Mouse (Mus musculus) CH12.LX (cell line): Measurements from ENCODE around the gene Rpl10a. TPM values are rescaled to one million over a fixed set of nuclear protein-coding genes. Genes with fewer than 3 reads are reported as not detected.

Experiments used
- DNase-seq: peaks from one replicate; pipeline ENCODE4 v3.0.0-alpha.2; 2013; ENCODE audit errors: extremely low read depth
- H3K27ac ChIP-seq: 2 replicates; pipeline ENCODE4 v1.5.1; 2012; ENCODE audit warnings: low read depth, mild to moderate bottlenecking, control low read depth, moderate library complexity; ENCODE audit not compliant: insufficient read depth
- H3K27me3 ChIP-seq: replicated peaks from 2 replicates; pipeline ENCODE3; 2012; ENCODE audit warnings: inconsistent platforms
- H3K36me3 ChIP-seq, 2 experiments: replicated peaks in 1 of 2; 2 replicates each; pipeline versions ENCODE3 to v1.6.1; 2012; ENCODE audit warnings: inconsistent platforms in 1 of 2, low read length in 1 of 2, mild to moderate bottlenecking in 1 of 2, mixed read lengths in 1 of 2, moderate library complexity in 1 of 2; ENCODE audit not compliant: control insufficient read depth in 1 of 2, insufficient read depth in 1 of 2
- H3K4me1 ChIP-seq, 2 experiments: 2 replicates each; pipeline ENCODE4 v1.6.1; 2012; ENCODE audit warnings: inconsistent platforms in 1 of 2, moderate library complexity in 1 of 2; ENCODE audit not compliant: insufficient read depth in 2 of 2, control insufficient read depth in 1 of 2
- H3K4me2 ChIP-seq: 2 replicates; pipeline ENCODE4 v1.6.1; 2012; ENCODE audit warnings: low read depth, mild to moderate bottlenecking, control low read depth; ENCODE audit not compliant: poor library complexity, insufficient read depth, severe bottlenecking
- H3K4me3 ChIP-seq, 3 experiments: fragments of 150-350 bp in 1 of 3; sonication (generic) in 1 of 3; replicated peaks in 1 of 3; 2 replicates each; pipeline versions ENCODE3 to v1.5.1; 2011 to 2012; ENCODE audit warnings: low read depth in 2 of 3, low read length in 2 of 3, mild to moderate bottlenecking in 2 of 3, moderate library complexity in 2 of 3, control low read depth in 1 of 3, improper control_type of control experiment in 1 of 3, inconsistent platforms in 1 of 3, mixed read lengths in 1 of 3; ENCODE audit not compliant: poor library complexity in 1 of 3
- H3K79me2 ChIP-seq: replicated peaks from 2 replicates; pipeline ENCODE4 v1.6.1; 2012; ENCODE audit warnings: mild to moderate bottlenecking, moderate library complexity; ENCODE audit not compliant: control insufficient read depth, poor library complexity, insufficient read depth, severe bottlenecking; ENCODE audit errors: extremely low read depth
- H3K9ac ChIP-seq: 2 replicates; pipeline ENCODE4 v1.6.1; 2012; ENCODE audit warnings: low read depth, mild to moderate bottlenecking, control low read depth, moderate library complexity; ENCODE audit not compliant: insufficient read depth
- H3K9me3 ChIP-seq: replicated peaks from 2 replicates; pipeline ENCODE3; 2012; ENCODE audit warnings: low read length, inconsistent platforms, mixed read lengths
- BHLHE40 ChIP-seq: IDR thresholded peaks from 2 replicates; pipeline ENCODE4 v1.6.1; 2011; ENCODE audit warnings: mild to moderate bottlenecking, low read depth, low read length, improper control_type of control experiment
- CHD1 ChIP-seq: IDR thresholded peaks from 2 replicates; pipeline ENCODE4 v1.6.1; 2012; ENCODE audit warnings: low read depth, low read length, improper control_type of control experiment, inconsistent platforms
- CHD2 ChIP-seq: IDR thresholded peaks from 2 replicates; pipeline ENCODE4 v1.6.1; 2011; ENCODE audit warnings: low read length, improper control_type of control experiment
- CTCF ChIP-seq, 2 experiments: IDR thresholded peaks in 1 of 2; conservative IDR thresholded peaks in 1 of 2; 2 replicates each; pipeline ENCODE4 v1.5.1; 2011 to 2012; ENCODE audit warnings: low read depth in 2 of 2, low read length in 2 of 2, improper control_type of control experiment in 1 of 2, inconsistent platforms in 1 of 2, mild to moderate bottlenecking in 1 of 2, moderate library complexity in 1 of 2
- ETS1 ChIP-seq: conservative IDR thresholded peaks from 2 replicates; pipeline ENCODE4 v1.6.1; 2012; ENCODE audit warnings: low read depth, mild to moderate bottlenecking, inconsistent platforms, low read length, improper control_type of control experiment, moderate library complexity
- GABPA ChIP-seq: IDR thresholded peaks from 2 replicates; pipeline ENCODE4 v1.6.1; 2012; ENCODE audit warnings: low read depth, low read length, improper control_type of control experiment, inconsistent platforms; ENCODE audit not compliant: insufficient replicate concordance
- JUN ChIP-seq: IDR thresholded peaks from 2 replicates; pipeline ENCODE4 v1.6.1; 2011; ENCODE audit warnings: low read depth, mild to moderate bottlenecking, low read length, improper control_type of control experiment, moderate library complexity; ENCODE audit not compliant: insufficient read depth
- JUND ChIP-seq: conservative IDR thresholded peaks from 2 replicates; pipeline ENCODE4 v1.6.1; 2011; ENCODE audit warnings: low read depth, low read length, improper control_type of control experiment
- KAT2A ChIP-seq: IDR thresholded peaks from 2 replicates; pipeline ENCODE4 v1.6.1; 2012; ENCODE audit warnings: low read length, improper control_type of control experiment, inconsistent platforms; ENCODE audit not compliant: insufficient replicate concordance
- MAFK ChIP-seq: IDR thresholded peaks from 2 replicates; pipeline ENCODE4 v1.6.1; 2011; ENCODE audit warnings: low read length, improper control_type of control experiment; ENCODE audit not compliant: insufficient replicate concordance
- MAX ChIP-seq: IDR thresholded peaks from 2 replicates; pipeline ENCODE4 v1.6.1; 2011; ENCODE audit warnings: low read length, improper control_type of control experiment
- MAZ ChIP-seq: IDR thresholded peaks from 2 replicates; pipeline ENCODE4 v1.6.1; 2012; ENCODE audit warnings: low read depth, mild to moderate bottlenecking, inconsistent platforms, low read length, improper control_type of control experiment, moderate library complexity
- MXI1 ChIP-seq: IDR thresholded peaks from 2 replicates; pipeline ENCODE4 v1.6.1; 2011; ENCODE audit warnings: mild to moderate bottlenecking, low read depth, low read length, improper control_type of control experiment
- MYC ChIP-seq: IDR thresholded peaks from 2 replicates; pipeline ENCODE4 v1.6.1; 2011; ENCODE audit warnings: low read depth, mild to moderate bottlenecking, improper control_type of control experiment, low read length
- NRF1 ChIP-seq: IDR thresholded peaks from 2 replicates; pipeline ENCODE4 v1.6.1; 2014; ENCODE audit warnings: low read depth, mild to moderate bottlenecking, inconsistent platforms, low read length, improper control_type of control experiment, moderate library complexity
- PAX5 ChIP-seq: IDR thresholded peaks from 2 replicates; pipeline ENCODE4 v1.6.1; 2012; ENCODE audit warnings: low read length, inconsistent platforms, mixed read lengths
- POLR2A ChIP-seq: IDR thresholded peaks from 2 replicates; pipeline ENCODE4 v1.6.1; 2011; ENCODE audit warnings: low read depth, mild to moderate bottlenecking, improper control_type of control experiment, low read length
- POLR2AphosphoS2 ChIP-seq: IDR thresholded peaks from 2 replicates; pipeline ENCODE4 v1.6.1; 2011; ENCODE audit warnings: low read depth, low read length, improper control_type of control experiment
- RCOR1 ChIP-seq: conservative IDR thresholded peaks from 2 replicates; pipeline ENCODE4 v1.6.1; 2012; ENCODE audit warnings: low read depth, mild to moderate bottlenecking, inconsistent platforms, low read length, improper control_type of control experiment
- SMC3 ChIP-seq: IDR thresholded peaks from 2 replicates; pipeline ENCODE4 v1.6.1; 2011; ENCODE audit warnings: low read depth, low read length, improper control_type of control experiment
- TBP ChIP-seq: conservative IDR thresholded peaks from 2 replicates; pipeline ENCODE4 v1.6.1; 2011; ENCODE audit warnings: low read depth, low read length, improper control_type of control experiment
- UBTF ChIP-seq: IDR thresholded peaks from 2 replicates; pipeline ENCODE4 v1.6.1; 2012; ENCODE audit warnings: low read depth, mild to moderate bottlenecking, inconsistent platforms, low read length, improper control_type of control experiment, moderate library complexity
- USF1 ChIP-seq: IDR thresholded peaks from 2 replicates; pipeline ENCODE4 v1.6.1; 2014; ENCODE audit warnings: low read depth, mild to moderate bottlenecking, inconsistent platforms, low read length, improper control_type of control experiment
- ZC3H11A ChIP-seq: IDR thresholded peaks from 2 replicates; pipeline ENCODE4 v1.6.1; 2012; ENCODE audit warnings: low read depth, mild to moderate bottlenecking, inconsistent platforms, low read length, improper control_type of control experiment
- ZKSCAN1 ChIP-seq: IDR thresholded peaks from 2 replicates; pipeline ENCODE4 v1.6.1; 2012; ENCODE audit warnings: low read depth, inconsistent platforms, low read length, improper control_type of control experiment, borderline replicate concordance
- ZMIZ1 ChIP-seq: IDR thresholded peaks from 2 replicates; pipeline ENCODE4 v1.6.1; 2012; ENCODE audit warnings: low read depth, mild to moderate bottlenecking, inconsistent platforms, low read length, improper control_type of control experiment
- dilution Hi-C: fragments of 300-500 bp; cut with MboI; formaldehyde crosslinking; loops from 2 replicates; pipeline ENCODE4 v1.14.3; 2020; ENCODE audit warnings: low sequenced_read_pairs; ENCODE audit not compliant: extremely low pct_unique_long_range_greater_than_20kb, extremely low pct_ligation_motif_present
- in situ Hi-C: fragments of 300-500 bp; cut with MboI; formaldehyde crosslinking; loops from 3 replicates; pipeline ENCODE4 v1.14.3; 2019; ENCODE audit warnings: low sequenced_read_pairs, low pct_ligation_motif_present, low pct_unique_long_range_greater_than_20kb, mixed read lengths
- polyA plus RNA-seq: library from polyadenylated mRNA; unstranded; fragments of >175 nt; gene quantifications from 2 replicates; pipeline ENCODE4 v1.2.1, GENCODE M21; 2012; ENCODE audit warnings: low read depth; ENCODE audit not compliant: insufficient read length
- total RNA-seq, 2 experiments: library from RNA; depleted of rRNA; stranded (reverse); fragments of 300-350 nt in 1 of 2; fragments of >200 nt in 1 of 2; gene quantifications; 2 replicates each; pipeline ENCODE4 v1.2.3; 2012 to 2014

The Rpl10a gene
- total and polyA plus RNA-seq, 3 experiments: 1,605 to 4,144 (median 3,467) TPM

DNA sequence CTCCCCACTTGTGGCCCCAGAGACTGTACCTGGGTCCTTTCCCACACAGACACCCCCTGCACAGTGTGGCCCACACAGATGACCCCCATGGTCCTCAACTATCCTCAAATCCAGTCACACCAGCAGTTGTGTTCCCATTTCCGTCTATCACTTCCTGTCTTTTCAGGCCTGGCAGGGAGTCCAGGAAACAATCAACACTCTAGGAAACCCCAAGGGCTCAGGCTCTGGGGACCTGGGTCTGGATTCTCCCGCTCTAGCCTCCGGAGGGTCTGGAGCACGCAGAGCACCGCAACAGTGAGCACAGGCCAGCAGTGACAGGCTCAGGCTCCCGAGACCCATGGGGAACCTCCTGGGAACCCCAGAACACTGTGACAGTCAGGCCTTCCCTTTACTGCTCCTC, 19.9 kb downstream of the Rpl10a start:
- Histone ChIP-seq H3K36me3 (no peaks in the 10 kb centered on the region), H3K4me2 (no peak overlapping the region), H3K9me3 (no peaks in the 10 kb centered on the region), H3K4me3 (no peak overlapping the region), H3K27ac (no peak overlapping the region), H3K4me1 (peaks cover 11 to 21% of the 10 kb centered on the region in 2 experiments; a peak in 3 of 4 replicates), H3K79me2 (no peaks in the 10 kb centered on the region), H3K9ac (no peak overlapping the region), H3K27me3 (peaks cover 77% of the 10 kb centered on the region)
- no peak for TF ChIP-seq MXI1
- TF ChIP-seq POLR2A: no peak
- TF ChIP-seq CTCF (conservative IDR thresholded peaks at IDR 0.05 in 1 of 2, IDR thresholded peaks at IDR 0.05 in 1 of 2; ENCODE audit: low read depth in 2 of 2, low read length in 2 of 2): no peak
- no peak for TF ChIP-seq RCOR1
- no peak for TF ChIP-seq BHLHE40
- no peak for TF ChIP-seq TBP
- no peak for TF ChIP-seq JUND
- no peak for TF ChIP-seq ZKSCAN1
- no peak for TF ChIP-seq CHD2
- no peak for TF ChIP-seq CHD1
- TF ChIP-seq KAT2A: no peak
- no peak for TF ChIP-seq UBTF
- TF ChIP-seq MYC: no peak
- no peak for TF ChIP-seq POLR2AphosphoS2
- TF ChIP-seq MAZ: no peak
- TF ChIP-seq GABPA: no peak
- TF ChIP-seq NRF1: no peak
- no peak for TF ChIP-seq SMC3
- dilution Hi-C loops: no loop called here
- in situ Hi-C loops: no loop called here
- no peak for DNase-seq

DNA sequence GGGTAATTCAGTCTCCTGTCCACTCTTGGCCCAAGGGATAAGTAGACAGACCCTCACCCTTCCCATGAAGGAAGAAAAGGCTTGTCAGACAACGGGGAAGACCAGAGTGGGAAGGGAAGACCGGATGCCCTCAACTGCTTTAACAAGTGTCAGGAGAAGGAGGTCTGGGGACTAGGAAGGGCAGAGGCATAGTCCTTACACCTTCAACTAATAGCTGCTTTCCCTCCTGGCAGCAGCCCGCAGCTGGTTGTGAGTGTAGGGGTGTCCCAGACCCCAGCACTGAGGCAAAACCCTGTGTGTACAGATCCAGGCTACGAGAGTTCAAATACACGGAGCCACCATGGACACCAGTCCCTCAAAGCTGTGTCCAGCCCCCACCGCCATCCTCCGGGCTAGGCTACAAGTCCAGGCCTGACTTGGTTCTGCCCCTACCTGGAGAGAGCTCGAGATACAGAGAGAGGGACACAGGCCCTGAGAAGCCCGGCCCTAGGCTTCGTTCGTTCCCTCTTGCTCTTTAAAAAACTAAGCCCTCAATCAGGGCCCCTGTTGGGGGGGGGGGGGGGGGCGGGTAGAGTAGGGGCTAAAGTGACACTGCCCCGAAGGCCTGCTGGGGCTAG, 21.1 kb downstream of the Rpl10a start:
- TF ChIP-seq USF1: no peak
- no peak for TF ChIP-seq PAX5
- no peak for TF ChIP-seq ZMIZ1
- no peak for TF ChIP-seq MAFK
- TF ChIP-seq MXI1: no peak
- no peak for TF ChIP-seq RCOR1
- no peak for TF ChIP-seq MAX
- TF ChIP-seq ZC3H11A: no peak
- TF ChIP-seq JUN: no peak
- TF ChIP-seq POLR2AphosphoS2: no peak
- TF ChIP-seq ETS1: no peak
- TF ChIP-seq ZKSCAN1: no peak
- in situ Hi-C loops (no loop called here), dilution Hi-C loops (no loop called here)
- Histone ChIP-seq H3K36me3 (no peaks in the 10 kb centered on the region), H3K79me2 (no peaks in the 10 kb centered on the region), H3K9ac (no peak overlapping the region), H3K27ac (no peak overlapping the region), H3K4me2 (no peak overlapping the region), H3K9me3 (peaks cover 6% of the 10 kb centered on the region), H3K4me1 (peaks cover 11 to 16% of the 10 kb centered on the region in 2 experiments; a peak in 3 of 4 replicates), H3K4me3 (no peak overlapping the region), H3K27me3 (peaks cover 79% of the 10 kb centered on the region)
- DNase-seq: no peak
